Mouse (Mus musculus): ENCODE data around the gene Slc15a5.

- TF ChIP-seq MYOD1 (IDR thresholded peaks at IDR 0.05; ENCODE audit: control insufficient read depth in 1 of 3, insufficient read length in 2 of 3, low read depth in 2 of 3) (no peak), CEBPB (IDR thresholded peaks at IDR 0.05; ENCODE audit: insufficient read depth, poor library complexity, severe bottlenecking) (no peak), MAX (IDR thresholded peaks at IDR 0.05; ENCODE audit: low read depth) (no peak), E2F4 (IDR thresholded peaks at IDR 0.05; ENCODE audit: insufficient read depth) (no peak), POLR2A (IDR thresholded peaks at IDR 0.05; ENCODE audit: insufficient read length, low read depth) (no peak), TCF12 (IDR thresholded peaks at IDR 0.05; ENCODE audit: insufficient read depth, poor library complexity, severe bottlenecking) (no peak), MYOG (IDR thresholded peaks at IDR 0.05; ENCODE audit: control insufficient read depth in 1 of 3, insufficient read depth in 1 of 3, insufficient read length in 2 of 3, low read depth in 2 of 3) (no peak), USF1 (IDR thresholded peaks at IDR 0.05; ENCODE audit: low read depth) (no peak), POLR2AphosphoS2 (IDR thresholded peaks at IDR 0.05; ENCODE audit: insufficient read length, low read depth) (no peak), SRF (IDR thresholded peaks at IDR 0.05; ENCODE audit: control insufficient read depth, insufficient read length, low read depth) (no peak), REST (IDR thresholded peaks at IDR 0.05; ENCODE audit: insufficient read depth, insufficient read length) (no peak)
Observed at GRCm38 (mm10) chr6:138104559-138104958, 24.8 kb upstream of the Slc15a5 start.
